Mouse (Mus musculus) embryonic facial prominence, embryonic 11.5 days (tissue): Measurements from ENCODE around the gene Tlx1. TPM values are rescaled to one million over a fixed set of nuclear protein-coding genes. Genes with fewer than 3 reads are reported as not detected.

ENCODE experiments used
- ATAC-seq: fragments of 200-750 bp; cut with Nextera tagmentation; replicated peaks from 2 replicates; pipeline ENCODE4 v1.8.0; 2017; ENCODE audit warnings: low read depth; ENCODE audit not compliant: insufficient number of reproducible peaks, low FRiP score, low TSS enrichment
- DNase-seq: peaks from one replicate; pipeline ENCODE4 v3.0.0-alpha.2; 2015; ENCODE audit warnings: low spot score
- H3K27ac ChIP-seq: fragments of 300-500 bp; sonication (generic); replicated peaks from 2 replicates; pipeline ENCODE4 v1.5.1; 2014; ENCODE audit warnings: mild to moderate bottlenecking, low read depth, low read length, control low read depth
- H3K27me3 ChIP-seq: fragments of 300-500 bp; sonication (generic); 2 replicates; pipeline ENCODE4 v1.6.1; 2014; ENCODE audit warnings: mild to moderate bottlenecking, low read length, moderate library complexity, mixed read lengths; ENCODE audit not compliant: control insufficient read depth, insufficient read depth
- H3K36me3 ChIP-seq: fragments of 300-500 bp; sonication (generic); replicated peaks from 2 replicates; pipeline ENCODE4 v1.6.1; 2014; ENCODE audit warnings: low read depth, mild to moderate bottlenecking, low read length, moderate library complexity, mixed read lengths; ENCODE audit not compliant: control insufficient read depth, insufficient read depth
- H3K4me1 ChIP-seq: fragments of 300-500 bp; sonication (generic); 2 replicates; pipeline ENCODE4 v1.6.1; 2014; ENCODE audit warnings: low read length, mixed read lengths; ENCODE audit not compliant: control insufficient read depth, insufficient read depth
- H3K4me2 ChIP-seq: fragments of 300-500 bp; sonication (generic); 2 replicates; pipeline ENCODE4 v1.6.1; 2014; ENCODE audit warnings: low read depth, mild to moderate bottlenecking, control low read depth, low read length, moderate library complexity
- H3K4me3 ChIP-seq: fragments of 300-500 bp; sonication (generic); 2 replicates; pipeline ENCODE4 v1.5.1; 2014; ENCODE audit warnings: low read depth, low read length, control low read depth
- H3K9ac ChIP-seq: fragments of 300-500 bp; sonication (generic); replicated peaks from 2 replicates; pipeline ENCODE4 v1.6.1; 2014; ENCODE audit warnings: mild to moderate bottlenecking, control low read depth, low read length
- H3K9me3 ChIP-seq: fragments of 300-500 bp; sonication (generic); replicated peaks from 2 replicates; pipeline ENCODE4 v1.6.1; 2016; ENCODE audit warnings: mild to moderate bottlenecking, low read length, inconsistent platforms, mixed read lengths; ENCODE audit not compliant: control insufficient read depth
- WGBS: fragments of 180-500 bp; shearing (Covaris S2); extraction: QIAGEN DNeasy Blood & Tissue Kit; methylation state at CpG from one replicate; pipeline ENCODE4 v1.1.7; 2014; 5-methylcytosine and 5-hydroxymethylcytosine counted together
- polyA plus RNA-seq: library from polyadenylated mRNA; unstranded; fragments of >200 nt; fragmentation: Nextera tagmentation; extraction: Ambion mirVana; gene quantifications from 2 replicates; pipeline ENCODE4 v1.2.1, GENCODE M21; 2014

Tlx1 gene
- polyA plus RNA-seq: 1.8 and 2.0 TPM in 2 replicates

DNA sequence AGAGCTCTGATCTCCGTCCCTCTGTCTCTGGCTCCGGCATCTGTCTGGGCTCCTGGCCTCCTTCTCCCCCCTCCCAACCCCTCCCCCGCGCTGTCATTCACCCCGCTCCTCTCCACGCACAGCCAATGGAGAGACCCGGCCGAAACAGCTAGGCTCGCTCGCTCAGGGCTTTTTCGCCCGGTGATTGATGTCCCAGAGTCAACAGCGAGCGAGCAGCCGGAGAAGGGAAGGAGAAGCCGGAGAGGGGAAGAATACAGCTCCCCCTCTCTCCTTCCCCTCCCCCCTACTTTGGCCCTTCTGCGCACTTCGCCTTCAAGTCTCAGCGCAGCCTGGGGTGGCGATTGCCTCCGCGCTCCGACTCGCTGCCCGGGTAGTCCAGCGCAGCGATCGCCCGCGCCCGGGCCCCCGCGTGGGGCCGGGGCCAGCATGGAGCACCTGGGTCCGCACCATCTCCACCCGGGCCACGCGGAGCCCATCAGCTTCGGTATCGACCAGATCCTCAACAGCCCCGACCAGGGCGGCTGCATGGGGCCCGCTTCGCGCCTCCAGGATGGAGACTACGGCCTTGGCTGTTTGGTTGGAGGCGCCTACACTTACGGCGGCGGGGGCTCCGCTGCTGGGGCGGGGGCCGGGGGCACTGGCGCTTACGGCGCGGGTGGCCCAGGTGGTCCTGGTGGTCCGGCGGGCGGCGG, at the start of gene Tlx1:
Tlx1 (plus strand) TSS at position 191 of the 692 bp plus-strand sequence.
- Histone ChIP-seq H3K27ac (no peak within 1 kb of the TSS), H3K9me3 (no peaks in the 10 kb centered on the region), H3K4me3 (peak within 1 kb of the TSS; percentile 24), H3K4me1 (peaks cover 6% of the 10 kb centered on the region), H3K36me3 (no peaks in the 10 kb centered on the region), H3K9ac (peak within 1 kb of the TSS; percentile 29; the same call in 1 of the 2 replicates), H3K4me2 (peak within 1 kb of the TSS; percentile 41), H3K27me3 (peaks cover 87% of the 10 kb centered on the region)
- DNase-seq: peak; percentile 61
- WGBS: under 1% methylated on average over 59 of the region's 61 CpGs
- 0 out of 2 replicates have a peak, but pooled peaks have one; percentile 22 for ATAC-seq

GRCm38 (mm10) chr19:45105591-45105990, 44.9 kb upstream of the Tlx1 start:
- no peak overlapping the region for H3K27ac ChIP-seq
- no peaks in the 10 kb centered on the region for H3K4me1 ChIP-seq
- H3K9me3 ChIP-seq: no peaks in the 10 kb centered on the region
- 50% methylated on average over 1 of the region's 1 CpGs for WGBS
- H3K4me3 ChIP-seq: no peak overlapping the region
- DNase-seq: no peak
- no peaks in the 10 kb centered on the region for H3K36me3 ChIP-seq
- no peak overlapping the region for H3K4me2 ChIP-seq
- H3K9ac ChIP-seq: no peak overlapping the region
- no peak for ATAC-seq
- no peaks in the 10 kb centered on the region; the same call in 1 of the 2 replicates for H3K27me3 ChIP-seq

- H3K27me3 ChIP-seq: no peaks in the 10 kb centered on the region; the same call in 1 of the 2 replicates
- H3K4me3 ChIP-seq: no peak overlapping the region
- H3K27ac ChIP-seq: no peak overlapping the region
- no peaks in the 10 kb centered on the region for H3K4me1 ChIP-seq
- no peak overlapping the region for H3K9ac ChIP-seq
- no peak overlapping the region for H3K4me2 ChIP-seq
- 46% methylated on average over 6 of the region's 6 CpGs for WGBS
- no peak for ATAC-seq
- no peaks in the 10 kb centered on the region for H3K36me3 ChIP-seq
- no peak for DNase-seq
- no peaks in the 10 kb centered on the region for H3K9me3 ChIP-seq
Observed at GRCm38 (mm10) chr19:45106689-45107088, 43.8 kb upstream of the Tlx1 start.

DNA sequence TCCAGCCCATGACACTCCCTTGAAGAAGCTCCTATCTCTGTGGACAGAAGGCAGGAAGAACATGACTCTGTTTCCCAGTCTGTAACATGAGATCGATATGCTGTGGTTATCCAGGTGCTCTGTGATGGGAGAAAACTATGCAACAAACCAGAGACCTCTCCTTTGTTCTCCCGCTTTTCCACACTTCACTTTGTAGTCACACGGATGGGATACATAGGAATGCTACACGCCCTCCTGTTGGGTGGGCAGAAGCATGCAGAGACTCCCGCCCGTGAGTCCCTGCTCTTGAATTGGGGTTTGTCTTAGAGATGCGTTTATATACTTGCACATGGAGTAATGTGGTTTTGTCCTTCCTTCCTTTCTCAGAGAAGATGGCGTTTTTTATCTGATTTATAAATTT, 39.8 kb upstream of the Tlx1 start:
- Histone ChIP-seq H3K4me2 (no peak overlapping the region), H3K9ac (no peak overlapping the region), H3K4me3 (no peak overlapping the region), H3K4me1 (peaks cover 7% of the 10 kb centered on the region), H3K36me3 (no peaks in the 10 kb centered on the region), H3K27me3 (no peaks in the 10 kb centered on the region), H3K9me3 (no peaks in the 10 kb centered on the region), H3K27ac (no peak overlapping the region)
- ATAC-seq: no peak
- WGBS: 82% methylated on average over 8 of the region's 8 CpGs
- DNase-seq: no peak

DNA sequence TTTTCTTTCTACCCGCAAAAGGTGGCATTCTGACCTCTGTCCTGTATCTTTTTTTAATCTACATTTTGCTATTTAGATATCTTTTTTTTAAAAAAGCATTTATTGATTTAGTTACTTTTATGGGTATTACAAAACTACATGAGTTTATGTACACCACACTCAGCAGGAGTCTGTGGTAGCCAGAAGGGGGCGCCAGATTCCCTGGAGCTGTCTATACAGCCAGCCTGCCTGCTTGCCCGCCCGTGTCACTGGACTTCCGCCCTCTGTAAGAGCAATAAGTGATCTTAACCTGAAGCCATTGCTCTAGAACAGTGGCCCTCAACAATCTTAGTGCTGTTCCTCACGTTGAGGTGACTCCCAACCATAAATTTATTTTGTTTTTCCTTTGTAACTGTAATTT, 38.0 kb upstream of the Tlx1 start:
- no peak for DNase-seq
- Histone ChIP-seq H3K9ac (no peak overlapping the region), H3K4me2 (no peak overlapping the region), H3K4me1 (peaks cover 7% of the 10 kb centered on the region), H3K9me3 (no peaks in the 10 kb centered on the region), H3K27me3 (no peaks in the 10 kb centered on the region), H3K36me3 (no peaks in the 10 kb centered on the region), H3K27ac (no peak overlapping the region), H3K4me3 (no peak overlapping the region)
- WGBS: 81% methylated on average over 6 of the region's 6 CpGs
- ATAC-seq: no peak

DNA sequence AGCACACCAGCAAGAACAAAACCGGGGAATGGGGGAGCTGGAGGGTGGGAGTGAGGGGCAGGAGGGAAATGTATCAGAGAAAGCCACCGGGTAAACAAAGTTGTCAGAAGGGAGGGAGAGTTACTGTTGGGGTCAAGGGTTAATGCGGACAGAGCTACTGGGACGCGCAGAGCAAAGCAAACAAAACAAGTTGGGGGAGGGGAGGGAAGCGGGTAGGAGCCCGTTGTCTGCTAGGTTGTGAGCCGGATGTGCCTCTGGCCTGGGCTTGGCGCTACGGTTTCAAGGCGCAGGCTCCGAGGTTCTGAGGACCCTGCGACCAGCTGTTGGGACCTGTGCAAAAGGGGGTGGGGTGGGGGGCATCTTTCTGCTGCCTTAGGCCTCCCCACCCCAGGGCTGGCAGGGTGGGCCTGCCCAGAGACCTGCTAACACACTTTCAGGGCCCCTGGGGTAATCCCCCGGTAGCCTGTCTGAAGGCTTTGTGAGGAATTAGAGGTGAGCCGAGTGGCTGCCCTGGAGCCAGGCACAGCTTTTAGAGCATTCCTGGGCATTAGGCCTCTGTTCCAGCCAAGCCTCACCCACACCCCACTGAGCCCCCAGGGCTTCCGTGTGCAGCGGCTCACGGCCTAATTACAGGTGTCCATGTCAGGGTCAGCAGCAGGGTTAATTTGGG, 36.6 kb upstream of the Tlx1 start:
- Histone ChIP-seq H3K4me2 (no peak overlapping the region), H3K27me3 (no peaks in the 10 kb centered on the region), H3K9ac (peak overlapping the region; percentile 46), H3K4me3 (no peak overlapping the region), H3K4me1 (peaks cover 7% of the 10 kb centered on the region), H3K36me3 (no peaks in the 10 kb centered on the region), H3K9me3 (no peaks in the 10 kb centered on the region), H3K27ac (no peak overlapping the region)
- DNase-seq (peak; percentile 66), ATAC-seq (no peak)
- WGBS: 1% methylated on average over 18 of the region's 18 CpGs

- Histone ChIP-seq H3K27ac (no peak overlapping the region), H3K4me2 (no peak overlapping the region), H3K4me1 (peaks cover 7% of the 10 kb centered on the region), H3K4me3 (no peak overlapping the region), H3K9ac (no peak overlapping the region), H3K36me3 (no peaks in the 10 kb centered on the region), H3K27me3 (no peaks in the 10 kb centered on the region), H3K9me3 (no peaks in the 10 kb centered on the region)
- ATAC-seq (no peak), DNase-seq (no peak)
- WGBS: 24% methylated on average over 2 of the region's 3 CpGs
Observed at GRCm38 (mm10) chr19:45114772-45115171, 35.7 kb upstream of the Tlx1 start.

GRCm38 (mm10) chr19:45116798-45117197, 33.7 kb upstream of the Tlx1 start:
- ATAC-seq: no peak

More at GRCm38 (mm10) chr19:45116798-45117197, 33.7 kb upstream of the Tlx1 start:
- H3K4me2 ChIP-seq: no peak overlapping the region
- WGBS: 63% methylated on average over 1 of the region's 1 CpGs
- H3K27me3 ChIP-seq: no peaks in the 10 kb centered on the region
- H3K9ac ChIP-seq: no peak overlapping the region
- H3K4me1 ChIP-seq: peaks cover 7% of the 10 kb centered on the region
- H3K4me3 ChIP-seq: no peak overlapping the region
- H3K27ac ChIP-seq: no peak overlapping the region
- no peaks in the 10 kb centered on the region for H3K9me3 ChIP-seq
- DNase-seq: peak; percentile 51
- H3K36me3 ChIP-seq: no peaks in the 10 kb centered on the region
